Mouse (Mus musculus): Measurements from ENCODE around the gene Parvb.

The Parvb gene

GRCm38 (mm10) chr15:84323966-84324869 is 92.4 kb downstream of the Parvb start, which contains the start of gene Parvg:
Parvg (plus strand) TSS chr15:84324026.
- DNase-seq (ENCODE audit: low read depth, low spot score) = no peak

GRCm38 (mm10) chr15:84324870-84325553 is 93.2 kb downstream of the Parvb start:
- no peak for DNase-seq (ENCODE audit: low read depth, low spot score)

GRCm38 (mm10) chr15:84325736-84326135 is 93.9 kb downstream of the Parvb start:
- peak; percentile 14 for DNase-seq (ENCODE audit: low read depth, low spot score)

GRCm38 (mm10) chr15:84328870-84329269 is 97.0 kb downstream of the Parvb start:
- no peak for DNase-seq (ENCODE audit: low read depth, low spot score)

GRCm38 (mm10) chr15:84329940-84330339 is 98.1 kb downstream of the Parvb start:
- DNase-seq (ENCODE audit: low read depth, low spot score) = no peak

- DNase-seq (ENCODE audit: low read depth, low spot score) = no peak
Observed at GRCm38 (mm10) chr15:84331066-84331612, 99.3 kb downstream of the Parvb start.

- no peak for DNase-seq (ENCODE audit: low read depth, low spot score)
Observed at GRCm38 (mm10) chr15:84336281-84336817, 104.5 kb downstream of the Parvb start.

- no peak for DNase-seq (ENCODE audit: low read depth, low spot score)
Observed at GRCm38 (mm10) chr15:84337599-84337998, 105.8 kb downstream of the Parvb start.

- DNase-seq (ENCODE audit: low read depth, low spot score) = no peak
Observed at GRCm38 (mm10) chr15:84340926-84341325, 109.1 kb downstream of the Parvb start.

GRCm38 (mm10) chr15:84348769-84349168 is 116.9 kb downstream of the Parvb start:
- DNase-seq (ENCODE audit: low read depth, low spot score) = peak; percentile 72

- DNase-seq (ENCODE audit: low read depth, low spot score) = no peak
Observed at GRCm38 (mm10) chr15:84349915-84350738, 118.3 kb downstream of the Parvb start.

- DNase-seq (ENCODE audit: low read depth, low spot score) = no peak
Observed at GRCm38 (mm10) chr15:84351342-84351741, 119.5 kb downstream of the Parvb start.

- no peak for DNase-seq (ENCODE audit: low read depth, low spot score)
Observed at GRCm38 (mm10) chr15:84351915-84352844, 120.3 kb downstream of the Parvb start.

- DNase-seq (ENCODE audit: low read depth, low spot score) = no peak
Observed at GRCm38 (mm10) chr15:84355081-84355480, 123.2 kb downstream of the Parvb start.

- no peak for DNase-seq (ENCODE audit: low read depth, low spot score)
Observed at GRCm38 (mm10) chr15:84364746-84365145, 132.9 kb downstream of the Parvb start.
